Mouse (Mus musculus) E14TG2a.4 (cell line): ENCODE results near the gene Rfx1.

Experiments used
- H3K27me3 ChIP-seq: 2 replicates; pipeline ENCODE4 v1.6.1; 2014; ENCODE audit warnings: low read length, control low read depth; ENCODE audit not compliant: insufficient read depth
- H3K36me3 ChIP-seq: 2 replicates; pipeline ENCODE4 v1.6.1; 2014; ENCODE audit warnings: low read length, control low read depth; ENCODE audit not compliant: insufficient read depth
- H3K4me1 ChIP-seq: replicated peaks from 2 replicates; pipeline ENCODE4 v1.6.1; 2014; ENCODE audit warnings: low read depth, low read length, control low read depth
- H3K4me3 ChIP-seq: replicated peaks from 2 replicates; pipeline ENCODE4 v1.5.1; 2014; ENCODE audit warnings: mild to moderate bottlenecking, low read length
- H3K9me3 ChIP-seq: 2 replicates; pipeline ENCODE4 v1.6.1; 2014; ENCODE audit warnings: low read length, control low read depth
- CTCF ChIP-seq: conservative IDR thresholded peaks from 2 replicates; pipeline ENCODE4 v1.5.1; 2014; ENCODE audit warnings: low read length
- NANOG ChIP-seq: IDR thresholded peaks from 2 replicates; pipeline ENCODE4 v1.6.1; 2014; ENCODE audit warnings: borderline replicate concordance, low read length, mixed read lengths
- POU5F1 ChIP-seq: IDR thresholded peaks from 2 replicates; pipeline ENCODE4 v1.6.1; 2014; ENCODE audit warnings: low read length, borderline replicate concordance

The Rfx1 gene

GRCm38 (mm10) chr8:84087821-84088220, 21.2 kb downstream of the Rfx1 start:
- no peaks in the 10 kb centered on the region for H3K9me3 ChIP-seq
- no peaks in the 10 kb centered on the region for H3K27me3 ChIP-seq
- TF ChIP-seq CTCF, result no peak
- TF ChIP-seq POU5F1, result no peak
- no peak for TF ChIP-seq NANOG
- H3K4me3 ChIP-seq, result no peak overlapping the region
- H3K4me1 ChIP-seq, result peaks cover 44% of the 10 kb centered on the region
- H3K36me3 ChIP-seq, result peaks cover 86% of the 10 kb centered on the region

- TF ChIP-seq CTCF (no peak), POU5F1 (no peak), NANOG (no peak)
- H3K36me3 ChIP-seq, result peaks cover 86% of the 10 kb centered on the region
Observed at GRCm38 (mm10) chr8:84089277-84089676, 22.6 kb downstream of the Rfx1 start.

GRCm38 (mm10) chr8:84090585-84090984, 24.0 kb downstream of the Rfx1 start:
- Histone ChIP-seq H3K4me3 (no peak overlapping the region), H3K4me1 (peaks cover 40% of the 10 kb centered on the region), H3K36me3 (peaks cover 91% of the 10 kb centered on the region), H3K27me3 (no peaks in the 10 kb centered on the region), H3K9me3 (no peaks in the 10 kb centered on the region)
- TF ChIP-seq NANOG, result no peak
- TF ChIP-seq CTCF, result no peak
- TF ChIP-seq POU5F1, result no peak

More at GRCm38 (mm10) chr8:84089277-84089676, 22.6 kb downstream of the Rfx1 start:
- Histone ChIP-seq H3K9me3 (no peaks in the 10 kb centered on the region), H3K4me1 (peaks cover 40% of the 10 kb centered on the region), H3K27me3 (no peaks in the 10 kb centered on the region), H3K4me3 (no peak overlapping the region)

DNA sequence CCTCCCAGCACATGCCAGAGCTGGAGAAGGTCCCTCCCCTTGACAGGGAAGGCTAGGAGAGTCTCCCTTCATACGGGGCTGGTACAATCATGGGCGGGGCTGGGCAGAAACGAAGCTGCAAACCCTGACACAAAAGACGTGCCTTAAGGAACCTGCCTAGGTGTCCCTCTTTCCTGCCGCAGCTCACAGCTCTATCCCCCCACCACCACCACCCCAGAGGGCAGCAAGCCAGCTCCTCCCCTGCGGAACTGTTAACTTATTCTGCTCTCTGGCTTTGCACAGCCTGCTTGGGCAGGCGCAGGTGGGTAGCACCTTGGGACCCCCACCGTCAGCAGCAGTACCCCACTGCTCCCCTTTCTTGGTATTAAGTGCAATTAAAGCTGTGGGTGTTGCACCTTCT, 29.4 kb downstream of the Rfx1 start:
- TF ChIP-seq NANOG (no peak), CTCF (no peak), POU5F1 (no peak)
- Histone ChIP-seq H3K36me3 (peaks cover 96% of the 10 kb centered on the region), H3K9me3 (no peaks in the 10 kb centered on the region), H3K4me3 (no peak overlapping the region), H3K4me1 (peaks cover 67% of the 10 kb centered on the region), H3K27me3 (no peaks in the 10 kb centered on the region)

DNA sequence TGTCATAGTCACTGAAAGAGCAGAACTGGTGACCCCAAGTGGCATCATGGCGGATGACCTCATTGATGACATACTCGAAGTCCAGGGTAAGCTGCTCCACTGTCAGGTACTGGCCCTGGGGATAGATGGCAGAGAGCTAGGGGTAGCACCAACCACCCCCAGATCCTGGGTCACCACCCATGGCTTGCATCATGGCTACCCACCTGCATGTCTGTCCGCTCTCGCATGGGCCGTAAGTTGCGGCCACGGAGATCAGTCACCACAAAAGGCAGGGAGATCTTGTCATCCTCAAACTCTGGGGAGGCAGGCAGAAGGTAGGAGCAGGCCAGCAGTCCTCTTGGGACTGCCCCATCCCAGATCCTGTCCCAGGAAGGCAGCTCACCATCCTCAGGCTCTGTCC, 31.7 kb downstream of the Rfx1 start:
- TF ChIP-seq POU5F1 (no peak), CTCF (no peak), NANOG (no peak)
- no peak overlapping the region for H3K4me3 ChIP-seq
- peaks cover 93% of the 10 kb centered on the region for H3K36me3 ChIP-seq
- H3K9me3 ChIP-seq, result no peaks in the 10 kb centered on the region
- peaks cover 77% of the 10 kb centered on the region for H3K4me1 ChIP-seq
- H3K27me3 ChIP-seq, result no peaks in the 10 kb centered on the region

DNA sequence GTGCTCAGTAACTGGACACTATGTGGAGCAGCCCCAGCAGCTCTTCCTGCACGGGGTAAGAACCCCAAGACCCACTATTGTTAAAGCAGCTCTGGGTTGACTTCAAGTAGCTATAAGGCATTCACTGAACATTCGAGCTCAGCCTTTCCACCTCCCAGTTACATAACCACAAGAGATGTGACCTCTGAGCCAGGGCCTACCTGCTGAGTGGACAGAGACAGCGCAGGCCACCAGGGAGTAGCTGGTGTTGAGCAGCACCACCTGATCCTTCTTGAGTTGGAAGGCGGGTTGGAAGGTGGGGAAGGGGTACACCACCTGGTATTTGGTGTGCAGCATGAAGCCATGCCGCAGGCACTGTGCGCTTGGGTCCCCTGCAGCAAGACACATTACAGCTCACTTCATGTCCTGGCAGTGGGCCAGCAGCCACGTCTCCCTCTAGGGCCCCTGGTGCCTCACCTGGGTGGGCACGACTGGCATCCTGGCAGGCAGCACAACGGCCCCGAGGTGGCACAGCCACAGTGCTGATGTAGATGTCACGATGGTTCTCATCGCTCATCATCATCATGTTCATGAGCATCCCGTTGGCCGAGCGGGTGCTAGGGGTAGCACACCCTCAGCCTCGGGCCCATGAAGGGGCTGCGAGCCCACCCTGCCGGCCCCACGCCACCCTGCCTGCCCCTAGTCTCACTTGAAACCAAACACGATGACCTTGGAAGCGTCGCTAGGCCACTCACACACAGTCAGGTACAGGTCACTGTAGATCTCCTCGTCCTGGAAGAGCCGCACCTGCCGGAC, 35.0 kb downstream of the Rfx1 start:
- no peak overlapping the region for H3K4me3 ChIP-seq
- H3K9me3 ChIP-seq, result no peaks in the 10 kb centered on the region
- no peaks in the 10 kb centered on the region for H3K27me3 ChIP-seq
- H3K36me3 ChIP-seq, result peaks cover 62% of the 10 kb centered on the region
- no peak for TF ChIP-seq CTCF
- TF ChIP-seq POU5F1, result no peak
- no peak for TF ChIP-seq NANOG
- H3K4me1 ChIP-seq, result peaks cover 73% of the 10 kb centered on the region

DNA sequence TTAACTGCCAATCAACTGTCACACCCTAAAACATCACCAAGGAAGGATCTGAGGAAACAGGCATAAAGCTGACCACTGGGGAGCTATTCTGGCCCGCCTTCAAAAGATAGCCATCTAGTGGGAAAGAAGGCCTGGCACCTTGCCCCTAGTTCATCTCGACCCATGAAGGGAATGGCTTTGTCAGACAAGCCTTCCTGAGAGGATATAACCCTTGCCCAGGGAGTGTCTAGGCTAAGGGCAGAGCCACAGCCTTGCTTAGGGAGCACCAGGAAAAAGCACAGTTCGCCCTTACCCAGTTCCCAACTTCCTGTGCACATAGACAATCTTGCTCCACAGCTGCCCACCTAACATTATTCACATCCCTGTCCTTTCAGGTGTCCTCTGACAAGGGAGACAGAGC, 37.0 kb downstream of the Rfx1 start:
- Histone ChIP-seq H3K36me3 (peaks cover 43% of the 10 kb centered on the region), H3K27me3 (no peaks in the 10 kb centered on the region), H3K4me3 (peak overlapping the region; percentile 80), H3K4me1 (peaks cover 55% of the 10 kb centered on the region), H3K9me3 (peaks cover 3% of the 10 kb centered on the region; the same call in 1 of the 2 replicates)
- TF ChIP-seq POU5F1 (no peak), CTCF (no peak), NANOG (no peak)

DNA sequence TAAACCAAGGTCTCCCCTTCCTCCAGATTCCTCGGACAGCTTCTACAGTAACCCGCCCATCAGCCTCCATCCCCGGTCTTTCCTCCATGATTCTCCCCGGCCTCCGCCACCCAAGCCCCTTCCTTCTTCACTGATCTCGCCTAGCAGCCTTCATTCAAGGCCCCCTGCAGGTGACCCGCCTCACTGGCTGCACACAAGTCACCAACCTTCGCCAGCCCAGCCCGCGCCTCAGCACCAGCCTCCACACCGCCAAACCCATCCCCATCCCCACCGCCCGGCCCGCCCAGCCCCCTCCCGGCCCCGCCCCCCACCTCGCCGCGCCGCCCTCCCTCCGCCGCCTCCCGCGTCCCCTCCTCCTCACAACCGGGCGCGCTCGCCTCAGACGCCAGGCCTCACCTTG, 37.6 kb downstream of the Rfx1 start:
- Histone ChIP-seq H3K9me3 (peaks cover 3% of the 10 kb centered on the region; the same call in 1 of the 2 replicates), H3K36me3 (peaks cover 37% of the 10 kb centered on the region), H3K4me1 (peaks cover 49% of the 10 kb centered on the region), H3K4me3 (peak overlapping the region; percentile 80), H3K27me3 (no peaks in the 10 kb centered on the region)
- TF ChIP-seq POU5F1, result no peak
- no peak for TF ChIP-seq NANOG
- 0 out of 2 replicates have a peak, but pooled peaks have one; percentile 3 for TF ChIP-seq CTCF
